Mouse (Mus musculus) hindlimb bud, embryonic 11.5 days (tissue): ENCODE measurements around the gene Rab12.

ENCODE experiments used
- DNase-seq: peaks from one replicate; pipeline ENCODE4 v3.0.0-alpha.2; 2012; ENCODE audit warnings: low read depth, low spot score; ENCODE audit errors: extremely low spot score

The Rab12 gene

GRCm38 (mm10) chr17:66448421-66449405, 70.8 kb downstream of the Rab12 start:
- DNase-seq, result no peak

- DNase-seq, result no peak
These were observed 71.6 kb downstream of the Rab12 start for GRCm38 (mm10) chr17:66447978-66448377.

GRCm38 (mm10) chr17:66447007-66447312, 72.6 kb downstream of the Rab12 start:
- DNase-seq, result no peak

- DNase-seq, result no peak
These were observed 73.1 kb downstream of the Rab12 start for GRCm38 (mm10) chr17:66446196-66447006.
